Mouse (Mus musculus): ENCODE measurements at regions not wholly inside any gene's neighbourhood (a gene's known extent, or its start where the extent isn't known, plus 50 kb on each side); places are given as distances from the start of the nearest gene placed in this dataset.

DNA sequence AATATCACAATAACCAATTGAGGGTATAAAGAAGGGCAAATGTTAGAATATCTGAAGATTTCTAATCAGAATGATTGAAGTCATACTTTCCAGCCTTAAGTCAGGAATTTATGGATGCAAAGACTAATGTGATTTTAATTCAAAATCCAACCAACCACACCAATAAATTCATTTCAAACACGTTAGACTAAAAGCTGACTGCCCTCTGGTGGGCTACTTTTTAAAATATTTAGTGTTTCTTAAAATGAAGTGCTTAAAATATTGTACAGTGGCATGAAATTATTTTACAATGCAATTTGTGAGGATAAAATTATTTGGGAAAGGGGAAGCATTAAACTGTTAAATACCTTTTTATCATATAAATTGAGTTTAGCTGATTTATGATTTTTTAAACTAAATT lies 154.4 kb upstream of the Sp4 start:
- Histone ChIP-seq H3K27me3 (peaks cover 35% of the 10 kb centered on the region), H3K4me1 (replicated peaks) (peaks cover 4% of the 10 kb centered on the region; the same call in 1 of the 2 replicates), H3K36me3 (no peaks in the 10 kb centered on the region), H3K27ac (no peak overlapping the region), H3K9me3 (no peaks in the 10 kb centered on the region), H3K4me3 (replicated peaks) (no peak overlapping the region), H3K9ac (replicated peaks) (no peak overlapping the region), H3K4me2 (replicated peaks) (no peak overlapping the region)
- 33% methylated on average over 1 of the region's 1 CpGs for WGBS
- ATAC-seq: no peak

DNA sequence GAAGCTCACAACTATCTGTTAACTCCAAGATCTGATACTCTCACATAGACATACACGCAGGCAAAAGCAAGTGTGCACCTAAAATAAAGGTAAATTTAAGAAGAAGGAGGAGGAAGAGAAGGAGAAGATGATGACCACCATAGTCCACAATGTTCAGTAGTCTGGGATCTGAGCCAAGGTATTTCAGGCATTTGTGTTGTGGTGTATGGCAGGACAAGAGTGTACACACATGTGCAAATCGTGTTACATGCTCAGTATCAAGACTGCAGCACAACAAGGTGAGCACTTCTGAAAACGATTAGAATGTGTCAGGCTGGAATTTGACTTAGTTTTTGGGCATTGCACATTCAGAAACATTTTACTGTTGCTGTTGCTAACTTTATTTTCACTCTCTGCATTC lies 138.4 kb upstream of the Sp4 start:
- Histone ChIP-seq H3K9ac (replicated peaks) (no peak overlapping the region), H3K27me3 (no peaks in the 10 kb centered on the region), H3K4me3 (replicated peaks) (no peak overlapping the region), H3K9me3 (no peaks in the 10 kb centered on the region), H3K36me3 (no peaks in the 10 kb centered on the region), H3K4me1 (replicated peaks) (no peaks in the 10 kb centered on the region), H3K27ac (no peak overlapping the region), H3K4me2 (replicated peaks) (no peak overlapping the region)
- no peak for ATAC-seq
- 81% methylated on average over 3 of the region's 3 CpGs for WGBS

DNA sequence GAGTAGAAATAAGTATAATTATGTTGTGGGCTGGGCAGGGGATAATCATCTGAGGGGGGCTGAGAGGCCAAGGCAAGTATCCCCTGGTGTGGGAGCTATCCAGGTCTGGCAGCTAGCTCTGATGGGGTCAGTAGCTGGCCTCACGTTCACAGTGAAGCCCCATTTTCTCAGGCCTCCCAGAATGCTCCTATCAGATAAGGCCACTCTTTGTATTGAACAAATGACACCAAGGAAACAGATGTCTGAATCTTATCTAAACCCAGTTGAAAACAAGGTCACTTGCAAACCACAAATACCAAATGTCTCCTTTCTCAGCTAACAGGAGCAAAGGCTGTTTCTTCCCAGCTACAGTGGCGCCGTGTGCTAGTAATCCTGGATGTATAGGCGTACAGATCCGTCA lies 137.6 kb upstream of the Sp4 start:
- H3K27ac ChIP-seq: no peak overlapping the region

DNA sequence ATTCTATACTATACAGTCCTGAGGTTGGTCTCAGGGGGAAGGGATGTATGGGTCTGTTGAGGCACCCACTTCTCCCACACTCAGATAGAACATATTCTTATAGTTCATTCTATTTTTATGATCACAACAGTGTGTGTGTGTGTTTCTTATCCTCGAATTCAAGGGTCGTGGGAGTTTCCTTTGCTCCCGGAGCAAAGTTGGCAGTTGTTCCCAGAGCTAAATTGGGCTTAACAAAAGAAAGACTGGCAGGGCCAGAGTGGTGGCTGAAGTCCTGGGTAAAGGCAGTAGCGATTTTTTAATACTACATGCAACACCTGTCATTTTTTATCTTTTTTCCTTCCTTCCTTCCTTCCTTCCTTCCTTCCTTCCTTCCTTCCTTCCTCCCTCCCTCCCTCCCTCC lies 131.5 kb upstream of the Sp4 start:
- WGBS: 65% methylated on average over 4 of the region's 4 CpGs
- no peak for ATAC-seq

More for the DNA sequence above, 137.6 kb upstream of the Sp4 start:
- Histone ChIP-seq H3K36me3 (no peaks in the 10 kb centered on the region), H3K4me2 (replicated peaks) (no peak overlapping the region), H3K4me1 (replicated peaks) (no peaks in the 10 kb centered on the region), H3K4me3 (replicated peaks) (no peak overlapping the region), H3K9ac (replicated peaks) (no peak overlapping the region), H3K27me3 (no peaks in the 10 kb centered on the region), H3K9me3 (no peaks in the 10 kb centered on the region)
- whole genome bisulfite sequencing: 92% methylated on average over 5 of the region's 5 CpGs
- ATAC-seq: no peak

DNA sequence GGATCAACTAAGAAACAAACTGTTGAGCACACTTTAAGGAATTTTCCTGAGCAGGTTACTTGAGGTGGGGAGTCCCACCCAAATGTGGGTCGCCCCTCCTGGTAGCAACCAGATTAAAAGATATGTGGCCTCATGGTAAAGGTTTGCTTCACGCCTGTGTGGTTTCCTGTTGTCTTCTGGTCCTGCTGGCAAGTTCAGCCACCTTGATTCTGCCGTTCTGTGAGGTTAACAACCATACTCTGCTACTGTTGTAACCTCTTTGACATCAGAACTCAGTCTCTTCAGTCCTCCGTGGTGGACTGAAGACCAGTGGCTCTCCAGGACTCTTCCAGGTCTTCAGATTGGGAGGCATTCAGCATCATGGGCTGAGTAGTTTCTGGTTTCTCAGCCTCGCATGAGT lies 127.1 kb upstream of the Sp4 start:
- no peak overlapping the region for H3K27ac ChIP-seq
- H3K9me3 ChIP-seq: no peaks in the 10 kb centered on the region
- no peaks in the 10 kb centered on the region for H3K36me3 ChIP-seq
- H3K4me2 ChIP-seq (replicated peaks): no peak overlapping the region
- no peak for ATAC-seq
- H3K27me3 ChIP-seq: no peaks in the 10 kb centered on the region
- 79% methylated on average over 5 of the region's 5 CpGs for WGBS
- no peaks in the 10 kb centered on the region for H3K4me1 ChIP-seq (replicated peaks)
- H3K4me3 ChIP-seq (replicated peaks): no peak overlapping the region
- H3K9ac ChIP-seq (replicated peaks): no peak overlapping the region

More for the DNA sequence above, 131.5 kb upstream of the Sp4 start:
- H3K9ac ChIP-seq (replicated peaks): no peak overlapping the region
- H3K27ac ChIP-seq: no peak overlapping the region
- H3K4me2 ChIP-seq (replicated peaks): no peak overlapping the region
- H3K4me3 ChIP-seq (replicated peaks): no peak overlapping the region
- H3K27me3 ChIP-seq: no peaks in the 10 kb centered on the region
- no peaks in the 10 kb centered on the region for H3K9me3 ChIP-seq
- no peaks in the 10 kb centered on the region for H3K36me3 ChIP-seq
- no peaks in the 10 kb centered on the region for H3K4me1 ChIP-seq (replicated peaks)

DNA sequence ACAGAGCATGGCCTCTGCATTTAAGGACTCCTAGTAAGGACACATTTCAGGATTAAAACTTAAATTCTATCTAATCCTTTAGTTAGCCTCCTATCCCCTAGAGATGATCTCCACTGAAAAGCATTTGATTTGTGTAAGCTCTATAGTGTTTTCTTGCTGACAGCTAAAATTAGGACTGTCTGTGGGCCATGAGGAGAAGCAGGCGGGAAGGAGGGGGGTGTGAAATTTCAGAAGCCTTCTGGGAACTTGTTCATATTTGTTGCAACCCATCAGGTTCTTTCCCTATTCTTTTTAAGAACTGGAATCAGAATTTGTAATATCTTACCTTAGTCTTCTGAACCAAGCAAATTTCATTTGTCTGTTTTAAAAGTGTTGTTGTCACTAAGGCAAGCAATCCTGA lies 114.7 kb upstream of the Sp4 start:
- no peak overlapping the region for H3K4me2 ChIP-seq (replicated peaks)
- H3K4me3 ChIP-seq (replicated peaks): no peak overlapping the region
- 0 out of 2 replicates have a peak, but pooled peaks cover 6% of the 10 kb centered on the region for H3K9me3 ChIP-seq
- no peaks in the 10 kb centered on the region for H3K27me3 ChIP-seq
- no peaks in the 10 kb centered on the region for H3K36me3 ChIP-seq
- H3K27ac ChIP-seq: no peak overlapping the region
- WGBS: 77% methylated on average over 1 of the region's 1 CpGs
- ATAC-seq: no peak
- no peaks in the 10 kb centered on the region for H3K4me1 ChIP-seq (replicated peaks)
- H3K9ac ChIP-seq (replicated peaks): no peak overlapping the region

DNA sequence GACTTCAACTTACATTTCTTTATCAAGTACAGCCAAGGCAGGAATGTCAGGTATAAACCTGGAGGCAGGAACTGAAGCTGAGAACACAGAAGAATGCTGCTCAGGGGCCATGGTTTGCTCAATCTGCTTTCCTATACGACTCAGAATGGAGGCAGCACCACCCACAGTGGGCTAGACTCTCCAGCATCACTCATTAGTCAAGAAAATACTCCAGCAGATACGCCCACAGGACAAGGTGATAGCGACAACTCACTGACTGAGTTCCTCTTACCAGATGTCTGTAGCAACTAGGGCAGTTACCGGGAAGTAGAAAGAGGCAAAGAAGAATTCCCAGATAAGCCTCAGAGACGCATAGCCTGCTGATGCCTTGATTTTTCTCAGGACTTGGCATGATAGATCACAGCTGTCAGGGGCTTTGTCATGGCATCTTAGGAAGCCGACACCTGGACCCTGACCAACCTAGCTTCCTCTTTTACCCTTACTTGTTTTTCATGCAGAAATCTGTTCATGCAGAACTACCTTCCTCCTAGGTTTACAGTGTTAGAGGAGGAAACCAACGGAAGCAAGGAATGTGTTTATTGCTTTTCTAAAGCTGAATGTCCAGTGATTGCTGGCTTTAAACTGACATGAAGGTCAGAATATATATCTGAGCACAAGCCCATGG lies 110.7 kb upstream of the Sp4 start:
- Histone ChIP-seq H3K4me1 (replicated peaks) (no peaks in the 10 kb centered on the region), H3K36me3 (no peaks in the 10 kb centered on the region), H3K9ac (replicated peaks) (no peak overlapping the region), H3K9me3 (no peaks in the 10 kb centered on the region), H3K27me3 (no peaks in the 10 kb centered on the region), H3K4me2 (replicated peaks) (no peak overlapping the region), H3K4me3 (replicated peaks) (no peak overlapping the region), H3K27ac (no peak overlapping the region)
- no peak for ATAC-seq
- WGBS: 80% methylated on average over 7 of the region's 7 CpGs

DNA sequence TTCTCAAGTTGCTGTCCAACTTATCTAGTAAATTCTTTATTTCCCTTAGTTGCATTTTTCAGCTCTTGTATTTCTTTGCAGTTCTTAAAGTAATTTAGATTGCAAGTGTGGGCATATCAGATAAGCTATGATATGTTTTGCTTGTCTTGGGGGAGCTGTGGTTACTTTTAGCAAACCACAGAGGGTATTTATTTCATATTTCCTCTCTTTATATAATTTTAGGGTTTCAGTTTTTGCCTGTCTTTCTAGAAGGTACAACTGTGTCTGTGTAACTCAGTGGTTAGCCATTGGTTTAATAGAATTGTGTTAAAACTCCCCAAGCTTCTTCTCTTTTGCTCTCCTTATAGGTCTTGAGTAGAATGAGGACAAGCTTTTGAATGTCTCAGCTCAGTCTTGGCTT lies 109.7 kb upstream of the Sp4 start:
- Histone ChIP-seq H3K9ac (replicated peaks) (no peak overlapping the region), H3K36me3 (no peaks in the 10 kb centered on the region), H3K4me3 (replicated peaks) (no peak overlapping the region), H3K27me3 (no peaks in the 10 kb centered on the region), H3K4me2 (replicated peaks) (no peak overlapping the region), H3K9me3 (no peaks in the 10 kb centered on the region), H3K4me1 (replicated peaks) (no peaks in the 10 kb centered on the region), H3K27ac (no peak overlapping the region)
- no peak for ATAC-seq

DNA sequence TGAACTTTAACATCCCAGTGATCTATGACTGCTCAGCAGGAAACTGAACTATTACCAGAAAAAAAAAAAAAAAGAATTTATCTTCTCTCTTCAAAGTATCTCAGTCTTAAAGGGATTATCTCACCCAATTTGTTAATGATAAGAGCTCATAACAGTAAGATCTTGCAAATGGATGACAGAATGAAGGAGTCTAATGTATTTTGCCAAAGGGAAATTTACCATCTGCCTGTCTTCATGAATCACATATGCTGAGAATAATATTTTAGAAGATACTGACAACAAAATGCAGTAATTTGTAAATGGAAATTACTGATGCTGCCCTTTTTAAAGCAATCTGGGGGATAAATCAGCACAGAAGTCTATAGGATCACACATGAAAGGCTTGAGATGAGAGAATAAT lies 103.9 kb upstream of the Sp4 start:
- no peak overlapping the region for H3K27ac ChIP-seq
- ATAC-seq: no peak
- H3K36me3 ChIP-seq: no peaks in the 10 kb centered on the region
- no peaks in the 10 kb centered on the region for H3K4me1 ChIP-seq (replicated peaks)
- H3K9ac ChIP-seq (replicated peaks): no peak overlapping the region
- H3K9me3 ChIP-seq: no peaks in the 10 kb centered on the region
- H3K4me2 ChIP-seq (replicated peaks): no peak overlapping the region
- H3K4me3 ChIP-seq (replicated peaks): no peak overlapping the region
- H3K27me3 ChIP-seq: no peaks in the 10 kb centered on the region

DNA sequence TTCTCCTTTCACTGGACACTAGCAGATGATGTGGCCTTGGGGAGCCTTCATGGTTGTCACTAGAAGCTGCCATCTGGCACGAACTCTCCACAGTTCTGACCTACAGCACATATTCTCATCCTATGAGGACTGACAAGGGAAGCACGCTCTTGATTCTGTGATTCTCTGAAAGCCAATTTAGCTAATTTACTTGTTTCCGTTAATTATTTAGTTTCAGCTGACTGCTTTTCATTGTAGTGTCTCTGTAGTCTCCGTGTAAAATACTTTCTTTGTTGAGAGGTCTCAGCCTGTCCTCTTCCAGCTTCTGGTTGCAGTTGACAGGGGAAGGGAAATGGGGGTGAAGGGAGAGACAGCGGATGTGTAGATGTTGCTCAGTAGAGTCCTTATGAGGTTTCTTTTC lies 102.9 kb upstream of the Sp4 start:
- Histone ChIP-seq H3K4me1 (replicated peaks) (no peaks in the 10 kb centered on the region), H3K9ac (replicated peaks) (no peak overlapping the region), H3K4me2 (replicated peaks) (no peak overlapping the region), H3K9me3 (no peaks in the 10 kb centered on the region), H3K4me3 (replicated peaks) (no peak overlapping the region), H3K27ac (no peak overlapping the region), H3K27me3 (no peaks in the 10 kb centered on the region), H3K36me3 (no peaks in the 10 kb centered on the region)
- 64% methylated on average over 5 of the region's 5 CpGs for WGBS
- ATAC-seq: no peak

DNA sequence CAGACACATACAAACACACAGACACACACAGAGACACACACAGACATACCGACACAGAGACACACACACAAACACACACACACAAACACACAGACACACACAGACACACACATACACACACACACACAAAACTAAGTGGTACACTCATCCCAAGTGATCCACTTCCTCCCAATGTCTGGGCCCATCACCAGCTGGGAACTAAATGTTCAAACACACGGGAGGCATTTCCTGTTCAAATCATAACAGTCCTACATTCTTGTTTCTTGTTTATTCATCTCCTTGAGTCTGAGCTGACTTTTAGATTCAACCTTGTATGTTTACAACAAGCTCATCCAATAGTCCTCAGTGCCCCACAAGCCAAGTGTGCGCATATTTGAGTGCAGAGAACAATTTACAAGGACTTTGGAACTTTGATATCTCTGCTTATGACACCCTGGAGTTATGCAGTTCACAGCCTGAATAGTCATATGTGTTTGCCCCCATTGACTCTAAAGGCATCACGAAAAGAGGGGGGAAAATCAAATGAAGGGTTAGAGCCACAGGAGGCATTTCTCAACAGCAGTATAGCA lies 102.4 kb upstream of the Sp4 start:
- 87% methylated on average over 4 of the region's 4 CpGs for WGBS
- Histone ChIP-seq H3K4me1 (replicated peaks) (no peaks in the 10 kb centered on the region), H3K9ac (replicated peaks) (no peak overlapping the region), H3K9me3 (no peaks in the 10 kb centered on the region), H3K27me3 (no peaks in the 10 kb centered on the region), H3K4me3 (replicated peaks) (no peak overlapping the region), H3K27ac (no peak overlapping the region), H3K4me2 (replicated peaks) (no peak overlapping the region), H3K36me3 (no peaks in the 10 kb centered on the region)
- no peak for ATAC-seq

DNA sequence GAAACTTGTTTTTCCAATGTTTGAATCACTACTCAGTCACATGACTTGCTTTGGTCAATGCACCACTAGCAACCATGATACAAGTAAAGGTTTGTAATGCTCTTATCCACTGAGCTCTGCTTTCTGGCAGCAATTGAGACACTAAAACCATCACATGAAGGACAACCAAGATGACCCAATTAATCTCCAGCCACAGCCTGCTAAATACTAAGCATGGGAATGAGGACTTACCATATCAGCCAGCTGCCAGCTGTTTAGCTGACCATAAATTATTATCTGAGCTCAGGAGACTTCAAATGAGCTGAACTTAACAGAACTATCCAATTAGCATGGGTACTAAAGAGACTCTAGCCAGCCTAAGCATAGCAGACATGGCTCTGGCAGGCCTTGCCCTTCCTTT lies 100.1 kb upstream of the Sp4 start:
- no peak for ATAC-seq
- Histone ChIP-seq H3K4me3 (replicated peaks) (no peak overlapping the region), H3K4me1 (replicated peaks) (no peaks in the 10 kb centered on the region), H3K9me3 (no peaks in the 10 kb centered on the region), H3K9ac (replicated peaks) (no peak overlapping the region), H3K4me2 (replicated peaks) (no peak overlapping the region), H3K36me3 (no peaks in the 10 kb centered on the region), H3K27ac (no peak overlapping the region), H3K27me3 (no peaks in the 10 kb centered on the region)

DNA sequence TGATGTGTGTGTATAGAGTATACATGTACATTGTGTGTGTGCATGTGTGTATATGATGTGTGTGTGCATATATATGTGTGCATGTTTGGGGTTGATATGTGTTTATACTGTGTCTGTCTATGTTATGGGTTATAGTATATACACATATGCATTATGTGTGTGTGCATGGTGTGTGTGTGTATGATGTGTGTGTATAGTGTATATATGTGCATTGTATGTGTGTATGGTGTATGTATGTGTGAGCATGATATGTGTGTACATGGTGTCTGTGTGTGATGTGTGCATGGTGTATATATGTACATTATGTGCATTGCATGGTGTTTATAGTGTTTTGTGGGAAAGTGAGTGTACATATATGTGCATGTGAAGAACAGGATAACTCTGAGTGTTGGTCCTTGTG lies 90.4 kb upstream of the Sp4 start:
- no peaks in the 10 kb centered on the region for H3K36me3 ChIP-seq
- H3K4me2 ChIP-seq (replicated peaks): no peak overlapping the region
- H3K27ac ChIP-seq: no peak overlapping the region
- no peaks in the 10 kb centered on the region for H3K9me3 ChIP-seq
- no peaks in the 10 kb centered on the region for H3K27me3 ChIP-seq
- H3K4me1 ChIP-seq (replicated peaks): no peaks in the 10 kb centered on the region
- no peak for ATAC-seq
- no peak overlapping the region for H3K4me3 ChIP-seq (replicated peaks)
- H3K9ac ChIP-seq (replicated peaks): no peak overlapping the region

Measured in midbrain, embryonic 13.5 days (tissue).